Mouse (Mus musculus): ENCODE data around the gene Mief1. TPM values are rescaled to one million over a fixed set of nuclear protein-coding genes. Genes with fewer than 3 reads are reported as not detected.

Mief1 gene
- polyA plus RNA-seq, 1 experiment from 2014 or later: 27.7 TPM

DNA sequence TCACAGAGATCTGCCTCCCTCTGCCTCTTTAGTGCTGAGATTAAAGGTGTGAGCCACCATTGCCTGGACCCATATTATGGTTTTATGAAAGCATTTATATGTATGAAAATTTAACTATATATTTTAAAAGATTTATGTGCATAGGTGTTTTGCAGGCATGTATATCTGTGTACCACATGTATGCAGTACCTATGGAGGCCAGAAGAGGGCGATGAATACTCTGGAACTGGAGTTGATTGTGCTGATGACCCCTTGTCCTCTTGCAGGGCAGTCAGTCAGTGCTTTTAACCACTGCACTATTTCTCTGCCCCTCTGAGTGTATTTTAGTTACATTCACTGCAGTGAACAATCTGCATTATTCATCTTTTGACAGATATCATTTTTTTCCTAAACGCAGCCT lies 8.0 kb upstream of the Mief1 start:
- DNase-seq (ENCODE audit: low spot score): peak; percentile 67

DNA sequence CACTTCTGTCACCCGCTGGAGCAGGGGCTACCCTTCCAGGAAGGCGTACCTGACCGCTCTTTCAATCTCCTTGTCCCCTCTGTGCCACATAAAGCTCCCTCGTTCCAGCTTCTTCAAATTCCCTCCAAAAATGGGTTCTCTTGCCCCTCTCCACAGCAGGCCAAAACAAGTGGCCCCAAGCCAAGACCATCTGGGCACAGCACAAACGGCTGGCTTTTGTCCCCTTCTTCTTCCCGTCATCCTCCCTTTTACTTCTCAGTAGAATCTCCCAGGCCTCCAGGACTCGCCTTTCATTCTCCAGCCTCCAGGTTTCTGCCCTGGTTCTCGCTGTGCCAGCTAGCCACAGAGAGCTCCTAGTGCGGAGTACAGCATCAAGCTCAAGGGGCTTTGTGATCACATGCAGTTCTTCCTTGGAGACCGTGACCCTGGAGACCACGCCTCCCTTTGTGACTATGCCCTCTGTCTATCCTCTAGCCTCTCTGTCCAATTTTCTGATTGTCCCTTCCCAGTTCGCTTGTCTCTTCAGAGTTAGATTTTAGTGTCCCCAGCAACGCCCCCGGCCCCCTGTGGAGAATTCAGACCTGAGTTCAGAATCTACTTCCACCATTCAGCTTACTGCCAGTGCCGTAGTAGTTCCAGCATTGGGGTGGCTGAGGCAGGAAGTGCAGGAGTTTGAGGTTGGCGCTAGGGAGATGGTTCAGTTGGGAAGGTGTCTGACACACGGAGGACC lies 5.6 kb upstream of the Mief1 start:
- no peak for DNase-seq (ENCODE audit: low spot score)

DNA sequence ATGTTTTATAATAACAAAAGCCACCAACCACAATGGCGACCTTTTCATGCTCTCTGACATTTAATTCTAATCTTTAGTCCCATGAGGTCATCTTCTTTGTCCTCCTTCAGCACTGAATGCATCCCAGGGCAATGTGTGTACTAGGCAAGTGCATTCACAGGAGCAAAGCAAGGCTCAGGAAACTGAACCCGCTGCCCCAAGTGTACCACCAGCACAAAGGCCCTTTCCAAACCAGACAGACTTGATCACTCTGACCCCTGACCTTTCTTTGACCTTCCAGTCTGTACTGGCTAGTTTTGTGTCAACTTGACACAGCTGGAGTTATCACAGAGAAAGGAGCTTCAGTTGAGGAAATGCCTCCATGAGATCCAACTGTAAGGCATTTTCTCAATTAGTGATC lies 1.5 kb upstream of the Mief1 start:
- DNase-seq (ENCODE audit: low spot score): no peak

DNA sequence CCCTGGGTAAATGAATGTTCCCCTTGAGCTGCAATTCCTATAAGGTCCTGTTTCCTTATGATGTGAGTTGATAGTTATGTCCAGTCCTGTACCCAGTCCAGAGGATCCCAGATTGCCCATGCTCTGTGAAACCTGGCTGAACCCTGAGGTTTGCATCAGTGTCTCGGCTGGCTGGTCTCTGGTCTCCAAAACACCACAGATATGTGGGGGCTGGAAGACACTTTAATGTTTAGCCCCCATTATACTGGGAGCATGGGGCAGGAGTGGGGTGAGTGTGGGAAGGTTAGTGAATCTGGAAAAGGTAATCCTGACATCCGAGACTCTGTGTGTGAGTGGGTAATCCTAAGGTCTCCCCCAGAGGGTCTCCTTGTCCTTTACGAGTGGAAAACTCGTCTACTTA lies 765 bp upstream of the Mief1 start:
- no peak for DNase-seq (ENCODE audit: low spot score)

DNA sequence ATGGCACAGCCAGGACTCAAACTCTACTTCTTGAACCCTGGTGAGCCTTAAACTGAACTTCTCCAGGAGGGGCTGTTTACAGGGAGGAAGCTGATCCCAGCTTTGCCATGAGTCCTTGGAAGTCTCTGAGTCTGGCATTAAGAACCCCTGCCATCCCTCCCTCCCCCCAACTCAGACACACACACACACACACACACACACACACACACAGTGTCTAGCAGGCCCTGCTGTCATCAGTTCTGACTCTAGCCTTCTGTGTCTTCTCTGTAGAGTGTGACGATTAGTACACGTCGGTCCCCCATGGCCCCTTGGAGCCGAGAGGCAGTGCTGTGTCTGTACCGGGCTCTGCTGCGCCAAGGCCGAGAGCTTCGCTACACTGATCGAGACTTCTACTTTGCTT lies 1.7 kb downstream of the Mief1 start, which contains the start of gene AC140267.1:
TSS of gene AC140267.1 (plus strand) at position 301 of the 400 bp plus-strand sequence.
- DNase-seq (ENCODE audit: low spot score): no peak

DNA sequence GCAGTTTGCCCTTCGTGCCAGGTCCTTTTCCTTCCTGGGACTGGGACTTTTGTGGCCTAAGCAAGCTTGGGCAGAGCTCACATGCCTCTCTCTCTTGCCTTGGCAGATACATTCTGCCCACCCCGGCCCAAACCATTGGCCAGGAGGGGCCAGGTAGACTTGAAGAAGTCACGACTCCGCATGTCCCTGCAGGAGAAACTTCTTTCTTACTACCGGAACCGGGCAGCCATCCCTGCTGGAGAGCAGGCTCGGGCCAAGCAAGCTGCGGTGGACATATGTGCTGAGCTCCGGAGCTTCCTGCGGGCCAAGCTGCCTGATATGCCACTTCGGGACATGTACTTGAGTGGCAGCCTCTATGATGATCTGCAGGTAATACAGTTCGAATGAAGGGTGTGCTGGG lies 14.3 kb downstream of the Mief1 start:
- no peak for DNase-seq (ENCODE audit: low spot score)

DNA sequence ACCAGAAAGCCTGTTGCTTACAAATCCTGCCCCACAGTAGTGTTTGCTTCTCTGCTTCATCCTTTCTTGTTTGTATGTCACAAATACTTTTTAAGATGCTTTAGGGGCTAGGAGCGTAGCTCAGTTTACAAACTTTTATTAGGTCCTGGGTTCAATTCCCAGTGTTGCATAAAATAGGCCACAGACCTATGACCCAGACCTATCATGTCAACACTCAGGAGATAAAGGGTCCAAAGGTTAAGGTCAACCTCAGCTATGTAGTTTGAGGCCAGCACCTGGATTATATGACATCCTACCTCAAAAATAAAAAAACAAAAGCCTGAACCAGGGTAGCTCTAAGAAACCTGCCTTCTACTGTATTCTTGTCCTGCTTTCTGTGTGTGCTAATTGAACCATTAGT lies 14.8 kb downstream of the Mief1 start:
- DNase-seq (ENCODE audit: low spot score): no peak

DNA sequence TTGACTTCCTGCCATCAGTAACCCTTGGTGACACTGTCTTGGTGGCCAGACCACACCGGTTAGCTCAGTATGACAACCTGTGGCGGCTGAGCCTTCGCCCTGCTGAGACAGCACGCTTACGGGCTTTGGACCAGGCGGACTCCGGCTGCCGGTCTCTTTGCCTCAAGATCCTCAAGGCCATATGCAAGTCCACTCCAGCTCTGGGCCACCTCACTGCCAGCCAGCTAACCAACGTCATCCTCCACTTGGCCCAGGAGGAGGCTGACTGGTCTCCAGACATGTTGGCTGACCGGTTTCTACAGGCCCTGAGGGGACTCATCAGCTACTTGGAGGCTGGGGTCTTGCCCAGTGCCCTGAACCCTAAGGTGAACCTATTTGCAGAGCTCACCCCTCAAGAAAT lies 15.9 kb downstream of the Mief1 start:
- no peak for DNase-seq (ENCODE audit: low spot score)

DNA sequence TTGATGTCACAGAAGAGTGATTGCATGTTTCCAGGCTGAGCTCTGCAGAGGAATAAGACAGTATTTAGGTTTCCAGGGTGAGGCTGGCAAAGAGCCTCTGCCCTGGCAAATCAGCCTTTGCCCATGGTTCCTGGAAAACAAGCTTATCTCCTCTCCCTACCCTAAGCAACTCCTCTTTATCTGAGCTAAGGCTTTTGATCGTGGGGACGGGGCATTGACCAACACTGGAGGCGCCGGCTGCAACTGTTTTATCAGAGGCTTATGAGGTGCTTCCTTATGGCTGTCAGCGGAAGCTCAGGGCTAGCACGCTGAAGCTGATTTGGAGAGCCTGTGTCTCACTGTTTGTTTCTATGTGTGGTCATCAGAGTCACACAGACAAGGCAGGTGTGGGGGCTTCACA lies 16.8 kb downstream of the Mief1 start:
- no peak for DNase-seq (ENCODE audit: low spot score)

DNA sequence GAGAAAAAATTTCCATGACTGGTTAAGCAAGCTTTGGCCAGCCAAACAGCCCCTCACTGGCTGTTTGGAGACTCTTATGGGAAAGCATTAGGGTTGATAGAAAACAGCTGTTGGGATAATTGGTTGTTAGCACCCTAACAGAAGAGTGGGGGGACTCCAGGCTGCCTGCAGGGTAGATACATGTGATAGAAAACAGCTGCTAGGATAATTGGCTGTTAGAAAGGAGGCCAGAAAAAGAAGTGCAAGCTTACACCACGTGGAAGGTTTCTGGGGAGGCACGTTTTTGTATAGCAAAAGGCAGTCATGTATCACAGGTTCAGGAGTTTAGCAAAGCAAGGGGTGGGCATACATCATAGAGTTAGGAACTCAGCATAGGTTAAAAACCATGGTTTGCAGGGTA lies 19.7 kb downstream of the Mief1 start:
- DNase-seq (ENCODE audit: low spot score): no peak

DNA sequence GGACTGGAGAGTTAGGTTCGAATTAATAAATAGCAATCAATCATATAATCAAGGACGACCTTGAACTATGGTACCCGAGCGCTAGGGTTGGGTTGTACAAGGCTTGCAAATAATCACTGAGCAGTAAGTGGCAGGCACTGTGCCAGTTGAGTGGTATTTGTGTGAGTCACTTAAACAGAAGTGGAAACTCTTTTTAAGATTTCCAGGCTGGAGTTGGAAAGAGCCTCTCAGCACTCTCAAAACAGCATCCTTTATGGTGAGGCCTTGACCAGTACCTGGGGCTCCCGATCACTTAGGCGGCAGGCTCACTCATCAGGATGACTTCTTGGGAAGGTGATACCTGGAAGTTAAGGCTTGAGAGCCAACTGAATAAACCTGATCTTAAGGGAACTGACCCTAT lies 20.4 kb downstream of the Mief1 start:
- DNase-seq (ENCODE audit: low spot score): no peak

DNA sequence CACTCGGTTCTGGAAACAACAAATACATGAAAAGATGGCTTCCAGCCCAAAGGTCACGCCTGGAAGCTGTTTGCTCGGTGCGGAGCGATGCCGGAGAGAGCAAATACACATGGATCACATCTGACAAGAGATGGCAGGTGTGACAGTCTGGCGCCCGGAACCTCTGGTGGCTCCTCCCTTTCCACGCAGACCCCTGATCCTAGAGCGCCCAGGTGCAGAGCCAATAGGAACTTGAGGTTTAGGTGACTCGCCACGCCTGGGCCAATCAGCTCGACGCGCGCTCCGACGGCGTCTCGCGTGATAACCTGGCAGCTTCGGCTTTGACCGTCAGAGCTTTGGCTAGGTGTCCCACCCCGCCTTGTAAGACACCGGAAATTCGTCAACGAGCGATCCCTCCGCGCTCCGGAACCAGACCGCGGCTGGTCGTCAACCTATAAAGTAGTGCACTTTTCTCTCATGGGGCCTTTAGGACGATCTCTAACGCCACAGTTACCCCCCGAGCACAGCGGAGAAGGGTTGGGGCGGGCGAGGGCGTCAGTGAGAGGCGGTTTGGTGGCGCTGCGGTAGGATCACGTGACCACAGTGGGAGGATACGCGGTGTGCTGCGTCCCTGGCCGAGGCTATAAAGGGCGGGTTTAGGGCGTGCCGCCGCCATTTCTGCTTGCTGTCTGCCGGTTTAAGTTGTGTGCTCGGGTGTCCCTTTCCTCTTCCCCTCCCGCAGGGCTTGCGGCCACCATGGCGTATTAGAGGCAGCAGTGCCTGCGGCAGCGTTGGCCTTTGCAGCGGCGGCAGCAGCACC lies 21.2 kb downstream of the Mief1 start, which contains the start of gene Atf4:
TSS of gene Atf4 (plus strand) at position 338 of the 799 bp plus-strand sequence.
- DNase-seq (ENCODE audit: low spot score): peak; percentile 100

DNA sequence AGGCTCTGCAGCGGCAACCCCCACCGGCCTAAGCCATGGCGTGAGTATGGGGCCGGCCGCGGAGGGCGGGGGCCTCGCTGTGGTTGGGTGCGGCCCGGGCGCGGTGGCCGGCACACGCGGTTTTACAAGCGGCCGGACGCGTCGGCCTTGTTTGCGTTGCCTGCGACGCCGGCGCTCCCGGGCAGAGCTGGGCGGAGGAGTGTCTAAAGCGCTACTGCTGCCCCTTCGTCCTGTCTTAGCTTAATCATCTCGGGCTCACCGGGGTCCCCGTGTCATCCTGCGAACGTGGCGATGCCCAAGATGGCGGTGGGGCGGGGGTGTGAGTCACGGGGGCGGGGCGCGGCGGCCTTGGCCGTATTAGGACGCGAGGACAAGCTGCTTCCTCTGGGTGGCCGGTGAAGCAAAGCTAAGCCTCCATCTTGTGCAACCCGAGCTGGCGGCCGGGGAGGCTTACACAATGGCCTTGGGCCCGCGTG lies 21.9 kb downstream of the Mief1 start:
- peak; percentile 60 for DNase-seq (ENCODE audit: low spot score)

DNA sequence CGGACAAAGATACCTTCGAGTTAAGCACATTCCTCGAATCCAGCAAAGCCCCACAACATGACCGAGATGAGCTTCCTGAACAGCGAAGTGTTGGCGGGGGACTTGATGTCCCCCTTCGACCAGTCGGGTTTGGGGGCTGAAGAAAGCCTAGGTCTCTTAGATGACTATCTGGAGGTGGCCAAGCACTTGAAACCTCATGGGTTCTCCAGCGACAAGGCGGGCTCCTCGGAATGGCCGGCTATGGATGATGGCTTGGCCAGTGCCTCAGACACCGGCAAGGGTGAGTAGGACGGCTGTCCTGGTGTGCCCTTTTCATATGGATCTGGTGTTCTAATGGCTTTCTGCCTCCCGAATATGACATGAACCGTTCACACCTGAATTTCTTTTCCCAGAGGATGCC lies 22.4 kb downstream of the Mief1 start:
- DNase-seq (ENCODE audit: low spot score): no peak

DNA sequence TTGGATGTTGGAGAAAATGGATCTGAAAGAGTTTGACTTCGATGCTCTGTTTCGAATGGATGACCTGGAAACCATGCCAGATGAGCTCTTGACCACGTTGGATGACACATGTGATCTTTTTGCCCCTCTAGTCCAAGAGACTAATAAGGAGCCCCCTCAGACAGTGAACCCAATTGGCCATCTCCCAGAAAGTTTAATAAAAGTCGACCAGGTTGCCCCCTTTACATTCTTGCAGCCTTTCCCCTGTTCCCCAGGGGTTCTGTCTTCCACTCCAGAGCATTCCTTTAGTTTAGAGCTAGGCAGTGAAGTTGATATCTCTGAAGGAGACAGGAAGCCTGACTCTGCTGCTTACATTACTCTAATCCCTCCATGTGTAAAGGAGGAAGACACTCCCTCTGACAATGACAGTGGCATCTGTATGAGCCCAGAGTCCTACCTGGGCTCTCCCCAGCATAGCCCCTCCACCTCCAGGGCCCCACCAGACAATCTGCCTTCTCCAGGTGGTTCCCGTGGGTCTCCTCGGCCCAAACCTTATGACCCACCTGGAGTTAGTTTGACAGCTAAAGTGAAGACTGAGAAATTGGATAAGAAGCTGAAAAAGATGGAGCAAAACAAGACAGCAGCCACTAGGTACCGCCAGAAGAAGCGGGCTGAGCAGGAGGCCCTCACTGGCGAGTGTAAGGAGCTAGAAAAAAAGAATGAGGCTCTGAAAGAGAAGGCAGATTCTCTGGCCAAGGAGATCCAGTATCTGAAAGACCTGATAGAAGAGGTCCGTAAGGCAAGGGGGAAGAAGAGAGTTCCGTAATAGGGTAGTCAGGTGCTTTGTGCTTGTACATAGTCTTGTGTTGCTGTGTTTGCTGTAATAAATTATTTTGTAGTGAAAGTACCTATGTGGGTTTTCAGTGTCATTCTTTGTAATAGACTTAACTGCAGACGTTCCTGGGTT lies 23.1 kb downstream of the Mief1 start:
- no peak for DNase-seq (ENCODE audit: low spot score)

DNA sequence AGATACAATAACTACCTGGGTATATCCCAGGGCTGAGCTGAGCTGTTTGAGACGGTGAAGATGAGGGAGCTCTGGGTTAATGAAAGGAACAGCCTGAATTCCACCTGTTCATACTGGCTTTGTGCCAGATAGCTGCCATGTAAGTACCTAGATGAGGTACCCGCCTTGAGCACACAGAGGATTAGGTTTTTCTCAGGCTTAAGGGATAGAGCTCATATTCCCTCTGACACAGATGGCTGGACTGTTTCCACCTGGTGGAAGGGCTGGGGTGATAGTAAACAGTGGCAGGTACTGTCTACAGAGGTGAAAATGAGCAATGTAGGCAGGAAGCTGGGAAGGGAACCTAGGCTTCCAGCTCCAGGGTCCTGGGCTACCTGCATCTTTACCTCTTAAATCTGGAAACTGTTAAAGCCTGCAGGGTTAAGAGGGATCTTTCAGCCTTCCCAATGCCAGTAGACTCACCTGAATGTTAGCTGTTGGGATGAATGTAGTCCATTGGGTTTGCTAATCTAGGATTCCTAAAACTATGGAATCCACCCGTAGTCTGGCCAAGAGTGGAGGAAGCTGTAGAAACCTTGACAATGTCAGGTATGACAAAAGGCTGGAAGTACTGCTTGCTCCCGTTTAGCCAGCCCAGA lies 23.9 kb downstream of the Mief1 start:
- no peak for DNase-seq (ENCODE audit: low spot score)

DNA sequence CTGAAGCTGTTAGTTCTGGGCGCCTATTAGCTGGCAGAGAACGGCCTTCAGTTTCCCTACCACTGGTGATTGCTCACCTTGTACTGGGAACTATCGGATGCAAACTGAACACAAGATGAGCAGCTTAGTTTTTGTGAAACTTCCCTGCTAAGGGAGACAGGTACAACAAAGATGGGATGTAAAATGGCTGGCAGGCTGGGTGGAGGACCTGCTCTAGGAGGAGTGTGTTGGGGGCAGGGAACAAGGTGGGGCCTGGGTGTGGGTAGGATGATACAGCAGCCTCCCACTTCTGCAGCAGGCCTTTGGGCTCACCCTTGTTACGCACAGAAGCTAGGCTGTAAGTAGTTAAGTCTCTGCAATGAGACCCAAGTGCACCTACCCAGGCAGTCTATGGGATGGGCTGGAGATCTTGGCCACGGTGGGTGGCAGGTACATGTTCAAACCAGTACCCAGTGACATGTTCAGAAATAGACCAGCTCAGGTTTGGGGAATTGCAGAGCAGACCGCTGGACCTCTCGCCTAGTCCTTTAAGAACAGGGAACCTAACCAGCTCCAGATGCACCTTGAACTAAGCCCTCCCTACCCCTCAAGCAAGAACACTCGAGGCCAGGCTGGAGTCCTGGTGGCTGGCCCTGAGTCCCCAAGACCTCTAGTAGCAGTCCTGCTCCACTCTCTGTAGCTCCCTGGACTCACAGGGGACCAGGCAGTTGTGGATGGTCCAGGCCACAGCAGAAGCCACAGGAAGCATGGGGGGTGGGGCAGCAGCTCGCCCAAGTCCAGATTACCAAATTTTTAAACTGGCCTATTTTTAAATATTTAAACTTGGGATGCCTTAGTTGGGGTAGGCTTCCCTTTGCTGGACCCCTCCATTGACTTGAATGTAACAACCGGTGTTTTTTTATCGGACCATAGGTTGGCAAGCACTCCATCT lies 24.7 kb downstream of the Mief1 start:
- DNase-seq (ENCODE audit: low spot score): no peak

DNA sequence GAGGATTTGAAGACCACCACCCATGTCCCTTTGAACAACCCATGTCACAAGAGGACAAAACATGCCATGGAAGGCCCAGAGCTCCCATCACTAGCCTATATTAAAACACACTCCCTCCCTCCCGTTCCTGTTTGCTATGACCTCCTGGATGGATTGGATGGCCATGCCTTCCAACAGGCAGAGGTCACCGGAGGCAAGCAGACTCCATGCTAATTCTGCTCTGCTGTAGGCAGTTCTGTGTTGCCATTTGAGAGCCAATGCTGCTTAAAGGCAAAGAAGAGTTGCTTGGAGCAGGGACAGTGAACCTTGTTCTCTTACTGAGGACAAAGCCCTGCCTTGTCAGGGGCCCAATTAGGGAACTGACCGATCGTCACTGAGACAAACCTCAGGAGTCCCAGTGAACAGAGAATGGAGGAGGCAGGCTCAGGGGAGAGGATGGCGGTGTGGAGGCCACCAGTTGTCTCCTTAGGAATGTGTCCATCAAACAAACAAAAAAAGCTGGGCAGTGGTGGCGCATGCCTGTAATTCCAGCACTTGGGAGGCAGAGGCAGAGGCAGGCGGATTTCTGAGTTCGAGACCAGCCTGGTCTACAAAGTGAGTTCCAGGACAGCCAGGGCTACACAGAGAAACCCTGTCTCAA lies 25.7 kb downstream of the Mief1 start:
- no peak for DNase-seq (ENCODE audit: low spot score)

DNA sequence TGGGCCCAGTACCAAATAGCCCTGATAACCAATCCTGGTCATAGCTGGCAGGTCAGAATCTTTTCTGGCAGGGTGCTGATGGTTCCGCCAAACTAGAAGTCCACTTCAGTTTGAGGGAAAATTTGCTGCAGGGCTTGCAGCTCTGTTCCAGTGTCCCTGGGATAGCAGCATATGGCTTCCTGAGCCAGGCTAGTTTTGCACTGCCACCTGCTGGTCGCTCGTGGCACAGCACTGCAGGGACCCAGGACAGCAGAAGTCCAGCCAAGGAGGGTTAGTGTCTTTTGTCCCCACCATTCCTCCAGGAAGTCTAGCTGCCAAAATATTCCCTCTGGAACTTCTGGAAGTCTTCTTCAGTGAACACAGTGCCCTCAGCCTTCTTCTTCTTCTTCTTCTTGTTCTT lies 26.9 kb downstream of the Mief1 start:
- DNase-seq (ENCODE audit: low spot score): peak; percentile 69

Data from thymus, postnatal 0 days (tissue).